Mouse (Mus musculus) limb, embryonic 14.5 days (tissue): Measurements from ENCODE around the gene Folr2. TPM values are rescaled to one million over a fixed set of nuclear protein-coding genes. Genes with fewer than 3 reads are reported as not detected.

Experiments
- ATAC-seq: fragments of 200-750 bp; cut with Nextera tagmentation; 2 replicates; pipeline ENCODE4 v1.8.0; 2017; ENCODE audit warnings: low read depth, moderate number of reproducible peaks, moderate TSS enrichment; ENCODE audit not compliant: low FRiP score
- DNase-seq: peaks from one replicate; pipeline ENCODE4 v3.0.0-alpha.2; 2015; ENCODE audit warnings: low spot score
- H3K27ac ChIP-seq: fragments of 300-500 bp; sonication (generic); replicated peaks from 2 replicates; pipeline ENCODE4 v1.5.1; 2014; ENCODE audit warnings: low read depth, mild to moderate bottlenecking, low read length, moderate library complexity, mixed read lengths
- H3K27me3 ChIP-seq: fragments of 300-500 bp; sonication (generic); 2 replicates; pipeline ENCODE4 v1.6.1; 2014; ENCODE audit warnings: low read length, mixed read lengths; ENCODE audit not compliant: control insufficient read depth, insufficient read depth
- H3K36me3 ChIP-seq: fragments of 300-500 bp; sonication (generic); 2 replicates; pipeline ENCODE4 v1.6.1; 2014; ENCODE audit warnings: mild to moderate bottlenecking, low read length, moderate library complexity, mixed read lengths; ENCODE audit not compliant: control insufficient read depth, insufficient read depth
- H3K4me1 ChIP-seq: fragments of 300-500 bp; sonication (generic); 2 replicates; pipeline ENCODE4 v1.6.1; 2014; ENCODE audit warnings: antibody characterized with exemption, low read length, mixed read lengths; ENCODE audit not compliant: control insufficient read depth, insufficient read depth
- H3K4me2 ChIP-seq: fragments of 300-500 bp; sonication (generic); replicated peaks from 2 replicates; pipeline ENCODE4 v1.6.1; 2014; ENCODE audit warnings: low read depth, mild to moderate bottlenecking, low read length, moderate library complexity; ENCODE audit not compliant: severe bottlenecking
- H3K4me3 ChIP-seq: fragments of 300-500 bp; sonication (generic); replicated peaks from 2 replicates; pipeline ENCODE4 v1.5.1; 2014; ENCODE audit warnings: low read length
- H3K9ac ChIP-seq: fragments of 300-500 bp; sonication (generic); 2 replicates; pipeline ENCODE4 v1.6.1; 2014; ENCODE audit warnings: mild to moderate bottlenecking, low read depth, low read length, moderate library complexity; ENCODE audit not compliant: severe bottlenecking
- H3K9me3 ChIP-seq: fragments of 300-500 bp; sonication (generic); 2 replicates; pipeline ENCODE4 v1.6.1; 2016; ENCODE audit warnings: low read length; ENCODE audit not compliant: control insufficient read depth
- POLR2A ChIP-seq: fragments of 200-500 bp; IDR thresholded peaks from 2 replicates; pipeline ENCODE4 v1.8.0; 2012; ENCODE audit warnings: inconsistent platforms, mild to moderate bottlenecking, moderate library complexity, borderline replicate concordance; ENCODE audit not compliant: insufficient read depth, insufficient read length; ENCODE audit errors: extremely low read depth
- WGBS: fragments of 180-500 bp; shearing (Covaris S2); extraction: QIAGEN DNeasy Blood & Tissue Kit; methylation state at CpG from one replicate; pipeline ENCODE4 v1.1.7; 2014; 5-methylcytosine and 5-hydroxymethylcytosine counted together
- polyA plus RNA-seq, 2 experiments: library from polyadenylated mRNA; depleted of rRNA in 1 of 2; stranded (reverse) in 1 of 2; unstranded in 1 of 2; fragments of >200 nt; fragmentation: Nextera tagmentation in 1 of 2; extraction: Ambion mirVana in 1 of 2; gene quantifications; 2 replicates each; pipeline versions ENCODE4 v1.2.1 to v1.2.3; 2012 to 2014

Folr2 gene
- polyA plus RNA-seq, 2 experiments: 3.1 to 4.8 TPM

DNA sequence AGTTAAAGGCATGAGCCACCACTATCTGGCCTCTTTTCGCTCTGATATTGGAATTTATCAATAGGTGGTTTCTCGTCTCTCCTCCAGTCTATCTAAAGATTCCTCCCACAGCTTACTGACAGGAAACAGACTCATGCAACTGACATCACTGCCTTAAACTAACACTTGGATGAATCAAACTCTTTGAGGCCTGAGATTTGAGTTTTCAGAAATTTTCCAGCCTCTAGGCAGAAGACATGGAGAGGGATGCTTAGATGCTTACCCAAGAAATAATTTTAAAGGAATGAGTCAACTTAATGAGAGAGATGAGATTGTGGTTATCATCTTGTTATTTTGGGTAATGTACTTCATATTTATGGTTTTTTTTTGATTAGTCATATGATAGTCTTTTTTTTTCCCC, 3.2 kb downstream of the Folr2 start:
- WGBS: 80% methylated on average over 2 of the region's 2 CpGs
- TF ChIP-seq POLR2A: no peak
- H3K27me3 ChIP-seq: no peaks in the 10 kb centered on the region
- ATAC-seq: no peak
- no peak for DNase-seq
- H3K4me1 ChIP-seq: no peaks in the 10 kb centered on the region
- H3K4me2 ChIP-seq: no peak overlapping the region
- H3K27ac ChIP-seq: no peak overlapping the region
- no peaks in the 10 kb centered on the region for H3K36me3 ChIP-seq
- no peak overlapping the region for H3K9ac ChIP-seq
- H3K4me3 ChIP-seq: no peak overlapping the region
- H3K9me3 ChIP-seq: no peaks in the 10 kb centered on the region

DNA sequence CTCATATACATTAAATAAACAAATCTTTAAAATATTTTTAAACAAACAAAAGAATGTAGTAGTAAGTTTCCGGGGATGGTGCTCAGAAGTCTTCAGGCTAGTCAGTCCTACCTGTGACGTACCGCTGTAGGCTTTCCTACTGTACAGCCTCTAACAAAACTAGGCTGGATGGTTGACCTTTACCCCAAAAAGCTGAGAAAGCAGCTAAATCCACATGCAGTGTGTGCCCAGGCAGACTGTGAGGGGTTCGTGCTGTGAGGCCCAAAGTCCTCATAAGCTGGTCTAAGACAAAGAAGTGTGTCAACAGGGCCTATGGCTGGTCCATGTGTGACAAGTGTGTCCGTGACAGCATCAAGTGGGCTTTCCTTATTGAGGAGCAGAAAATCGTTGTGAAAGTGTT, 4.1 kb downstream of the Folr2 start:
- Histone ChIP-seq H3K27me3 (no peaks in the 10 kb centered on the region), H3K4me1 (no peaks in the 10 kb centered on the region), H3K9ac (no peak overlapping the region), H3K27ac (no peak overlapping the region), H3K4me3 (no peak overlapping the region), H3K4me2 (no peak overlapping the region), H3K9me3 (no peaks in the 10 kb centered on the region), H3K36me3 (no peaks in the 10 kb centered on the region)
- 84% methylated on average over 6 of the region's 6 CpGs for WGBS
- no peak for TF ChIP-seq POLR2A
- ATAC-seq (no peak), DNase-seq (no peak)

DNA sequence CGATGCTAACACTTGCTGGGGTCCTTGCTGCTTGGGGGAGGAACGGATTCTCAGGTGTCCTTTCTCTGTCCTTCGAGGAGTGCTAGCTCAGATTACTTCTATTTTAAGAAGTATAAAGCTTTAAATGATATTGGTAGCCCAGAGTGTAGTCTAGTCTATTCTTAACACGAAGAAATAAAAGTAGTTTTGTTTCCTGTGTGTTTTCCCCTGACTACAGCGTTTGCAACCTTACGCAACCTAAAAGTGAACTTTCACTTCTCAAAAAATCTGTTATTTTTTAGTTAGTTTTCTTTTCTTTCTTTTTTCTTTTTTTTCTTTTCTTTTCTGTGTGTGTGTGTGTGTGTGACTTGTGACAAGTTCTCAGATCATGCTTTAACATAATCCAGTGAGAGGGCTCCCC, 5.3 kb downstream of the Folr2 start:
- H3K4me3 ChIP-seq: no peak overlapping the region
- TF ChIP-seq POLR2A: no peak
- no peak overlapping the region for H3K4me2 ChIP-seq
- no peak overlapping the region for H3K27ac ChIP-seq
- H3K36me3 ChIP-seq: no peaks in the 10 kb centered on the region
- H3K4me1 ChIP-seq: no peaks in the 10 kb centered on the region
- 80% methylated on average over 6 of the region's 6 CpGs for WGBS
- H3K9ac ChIP-seq: no peak overlapping the region
- no peaks in the 10 kb centered on the region for H3K27me3 ChIP-seq
- no peaks in the 10 kb centered on the region for H3K9me3 ChIP-seq
- no peak for ATAC-seq
- no peak for DNase-seq

DNA sequence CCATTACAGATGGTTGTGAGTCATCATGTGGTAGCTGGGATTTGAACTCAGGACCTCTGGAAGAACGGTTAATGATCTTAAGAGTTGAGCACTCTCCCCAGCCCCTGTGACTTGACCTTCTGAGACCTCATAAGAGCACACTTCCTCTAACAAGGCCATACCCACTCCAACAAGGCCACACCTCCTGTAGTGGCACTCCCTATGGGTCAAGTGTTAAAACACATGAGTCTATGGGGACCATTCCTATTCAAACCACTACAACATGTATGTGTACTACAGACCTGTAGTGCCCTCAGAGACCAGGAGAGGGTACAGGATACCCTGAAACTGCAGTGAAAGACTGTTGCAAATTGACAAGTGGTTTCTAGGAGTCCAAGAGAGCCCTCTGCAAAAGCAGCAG, 9.1 kb downstream of the Folr2 start:
- 100% methylated on average over 1 of the region's 1 CpGs for WGBS
- ATAC-seq: no peak
- Histone ChIP-seq H3K4me1 (no peaks in the 10 kb centered on the region), H3K36me3 (no peaks in the 10 kb centered on the region), H3K4me2 (no peak overlapping the region), H3K27me3 (no peaks in the 10 kb centered on the region), H3K9me3 (no peaks in the 10 kb centered on the region), H3K27ac (no peak overlapping the region), H3K4me3 (no peak overlapping the region), H3K9ac (no peak overlapping the region)
- no peak for DNase-seq
- TF ChIP-seq POLR2A: no peak

DNA sequence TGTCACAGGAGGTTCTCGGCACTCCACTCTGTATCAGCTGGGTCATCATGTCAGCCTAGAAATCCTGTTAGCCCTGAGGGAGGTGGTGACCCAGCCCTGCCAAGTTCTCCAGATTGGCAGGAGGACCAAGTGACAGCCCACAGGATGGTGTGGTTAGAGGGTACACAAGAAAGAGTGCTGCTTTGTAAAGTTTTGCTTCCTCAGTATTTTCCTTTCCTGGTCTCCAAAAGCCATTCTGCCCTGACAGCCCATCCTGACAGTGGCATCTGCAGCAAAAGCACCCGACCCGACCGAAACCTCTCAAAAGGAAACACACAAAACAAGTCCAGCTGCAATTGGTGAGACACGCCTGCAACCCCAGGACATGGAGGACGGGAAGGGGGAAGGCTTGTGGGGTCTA, 12.8 kb downstream of the Folr2 start:
- H3K4me2 ChIP-seq: no peak overlapping the region
- WGBS: 55% methylated on average over 6 of the region's 6 CpGs
- no peak overlapping the region for H3K4me3 ChIP-seq
- no peaks in the 10 kb centered on the region for H3K4me1 ChIP-seq
- TF ChIP-seq POLR2A: no peak
- DNase-seq (no peak), ATAC-seq (no peak)
- no peaks in the 10 kb centered on the region for H3K36me3 ChIP-seq
- H3K9me3 ChIP-seq: no peaks in the 10 kb centered on the region
- H3K27me3 ChIP-seq: no peaks in the 10 kb centered on the region
- no peak overlapping the region for H3K27ac ChIP-seq
- no peak overlapping the region for H3K9ac ChIP-seq
